Mouse (Mus musculus) neural tube, embryonic 14.5 days (tissue): Measurements from ENCODE around the gene Pigh. TPM values are rescaled to one million over a fixed set of nuclear protein-coding genes. Genes with fewer than 3 reads are reported as not detected.

Source experiments
- ATAC-seq: fragments of 200-750 bp; cut with Nextera tagmentation; 2 replicates; pipeline ENCODE4 v1.8.0; 2017; ENCODE audit warnings: low read depth, mild to moderate bottlenecking, moderate TSS enrichment, moderate library complexity
- H3K27ac ChIP-seq: fragments of 300-500 bp; sonication (generic); 2 replicates; pipeline ENCODE4 v1.5.1; 2014; ENCODE audit warnings: low read depth, mild to moderate bottlenecking, control low read depth, low read length, moderate library complexity, mixed read lengths
- H3K27me3 ChIP-seq: fragments of 300-500 bp; sonication (generic); 2 replicates; pipeline ENCODE4 v1.6.1; 2014; ENCODE audit warnings: low read length; ENCODE audit not compliant: control insufficient read depth, insufficient read depth
- H3K36me3 ChIP-seq: fragments of 300-500 bp; sonication (generic); 2 replicates; pipeline ENCODE4 v1.6.1; 2014; ENCODE audit warnings: low read length, mixed read lengths; ENCODE audit not compliant: control insufficient read depth, insufficient read depth
- H3K4me1 ChIP-seq: fragments of 300-500 bp; sonication (generic); 2 replicates; pipeline ENCODE4 v1.6.1; 2014; ENCODE audit warnings: low read length; ENCODE audit not compliant: control insufficient read depth, insufficient read depth
- H3K4me2 ChIP-seq: fragments of 300-500 bp; sonication (generic); 2 replicates; pipeline ENCODE4 v1.6.1; 2014; ENCODE audit warnings: mild to moderate bottlenecking, low read depth, low read length, control low read depth
- H3K4me3 ChIP-seq: fragments of 300-500 bp; sonication (generic); 2 replicates; pipeline ENCODE4 v1.5.1; 2014; ENCODE audit warnings: low read depth, low read length, control low read depth, mixed read lengths
- H3K9ac ChIP-seq: fragments of 300-500 bp; sonication (generic); replicated peaks from 2 replicates; pipeline ENCODE4 v1.6.1; 2014; ENCODE audit warnings: low read depth, mild to moderate bottlenecking, control low read depth, low read length, mixed read lengths
- H3K9me3 ChIP-seq: fragments of 300-500 bp; sonication (generic); 2 replicates; pipeline ENCODE4 v1.6.1; 2016; ENCODE audit warnings: low read length; ENCODE audit not compliant: control insufficient read depth
- WGBS: fragments of 180-500 bp; shearing (Covaris S2); extraction: QIAGEN DNeasy Blood & Tissue Kit; methylation state at CpG from one replicate; pipeline ENCODE4 v1.1.7; 2014; 5-methylcytosine and 5-hydroxymethylcytosine counted together
- polyA plus RNA-seq: library from polyadenylated mRNA; unstranded; fragments of >200 nt; fragmentation: Nextera tagmentation; extraction: Ambion mirVana; gene quantifications from 2 replicates; pipeline ENCODE4 v1.2.1, GENCODE M21; 2014

Gene Pigh
- polyA plus RNA-seq, 1 experiment from 2014 or later, result 19.6 TPM

DNA sequence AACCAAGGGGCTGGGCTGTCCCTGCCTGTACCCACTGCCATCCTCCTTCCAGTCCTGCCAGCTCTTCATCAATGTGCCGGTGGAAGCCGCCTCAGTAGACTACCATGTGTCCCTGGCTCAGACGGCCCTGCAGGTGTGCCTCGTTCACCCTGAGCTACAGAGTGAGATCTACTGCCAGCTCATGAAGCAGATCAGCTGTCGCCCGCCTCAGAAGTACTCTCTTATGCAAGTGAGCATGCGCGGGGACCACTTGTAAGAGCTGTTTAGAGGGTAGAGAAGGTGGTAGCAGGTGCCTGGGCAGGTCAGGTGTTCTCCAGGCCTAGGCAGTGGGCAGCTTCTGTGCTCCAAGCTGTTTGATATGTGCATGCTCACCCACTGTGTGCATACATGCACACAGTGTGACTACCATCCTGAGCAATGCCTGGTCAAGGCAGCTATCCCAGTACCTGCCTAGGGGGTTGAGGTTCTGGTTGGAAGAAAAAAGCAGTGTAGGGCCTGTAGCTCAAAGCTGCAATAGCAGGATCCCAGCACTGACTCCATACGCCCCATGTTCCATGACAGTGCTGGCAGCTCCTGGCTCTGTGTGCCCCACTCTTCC lies 18.6 kb downstream of the Pigh start:
- no peak overlapping the region for H3K4me3 ChIP-seq
- 90% methylated on average over 9 of the region's 9 CpGs for WGBS
- H3K4me1 ChIP-seq, result no peaks in the 10 kb centered on the region
- H3K9me3 ChIP-seq, result no peaks in the 10 kb centered on the region
- H3K27me3 ChIP-seq, result no peaks in the 10 kb centered on the region
- H3K36me3 ChIP-seq, result peaks cover 15% of the 10 kb centered on the region
- H3K27ac ChIP-seq, result no peak overlapping the region
- H3K9ac ChIP-seq, result no peak overlapping the region
- H3K4me2 ChIP-seq, result no peak overlapping the region
- no peak for ATAC-seq

GRCm38 (mm10) chr12:79069916-79070315 lies 19.5 kb downstream of the Pigh start:
- Histone ChIP-seq H3K36me3 (peaks cover 9% of the 10 kb centered on the region), H3K27ac (no peak overlapping the region), H3K9me3 (no peaks in the 10 kb centered on the region), H3K4me3 (no peak overlapping the region), H3K4me2 (no peak overlapping the region), H3K27me3 (no peaks in the 10 kb centered on the region), H3K9ac (no peak overlapping the region), H3K4me1 (no peaks in the 10 kb centered on the region)
- 83% methylated on average over 6 of the region's 6 CpGs for WGBS
- no peak for ATAC-seq

- ATAC-seq, result no peak
- 90% methylated on average over 6 of the region's 6 CpGs for WGBS
- Histone ChIP-seq H3K9ac (no peak overlapping the region), H3K4me1 (no peaks in the 10 kb centered on the region), H3K27me3 (no peaks in the 10 kb centered on the region), H3K4me2 (no peak overlapping the region), H3K9me3 (no peaks in the 10 kb centered on the region), H3K4me3 (no peak overlapping the region), H3K27ac (no peak overlapping the region), H3K36me3 (peaks cover 9% of the 10 kb centered on the region)
Observed at GRCm38 (mm10) chr12:79069187-79069608, 20.3 kb downstream of the Pigh start.

- Histone ChIP-seq H3K9me3 (no peaks in the 10 kb centered on the region), H3K9ac (no peak overlapping the region), H3K4me1 (no peaks in the 10 kb centered on the region), H3K36me3 (peaks cover 9% of the 10 kb centered on the region), H3K27ac (no peak overlapping the region), H3K4me2 (no peak overlapping the region), H3K4me3 (no peak overlapping the region), H3K27me3 (no peaks in the 10 kb centered on the region)
- 91% methylated on average over 11 of the region's 11 CpGs for WGBS
- ATAC-seq, result no peak
Observed at GRCm38 (mm10) chr12:79068306-79068705, 21.1 kb downstream of the Pigh start.

- no peaks in the 10 kb centered on the region for H3K4me1 ChIP-seq
- H3K4me3 ChIP-seq, result no peak overlapping the region
- no peak overlapping the region for H3K4me2 ChIP-seq
- 87% methylated on average over 5 of the region's 5 CpGs for WGBS
- H3K27me3 ChIP-seq, result no peaks in the 10 kb centered on the region
- H3K9ac ChIP-seq, result no peak overlapping the region
- peaks cover 9% of the 10 kb centered on the region for H3K36me3 ChIP-seq
- ATAC-seq, result no peak
- H3K9me3 ChIP-seq, result no peaks in the 10 kb centered on the region
- no peak overlapping the region for H3K27ac ChIP-seq
Observed at GRCm38 (mm10) chr12:79067526-79067925, 21.9 kb downstream of the Pigh start.

DNA sequence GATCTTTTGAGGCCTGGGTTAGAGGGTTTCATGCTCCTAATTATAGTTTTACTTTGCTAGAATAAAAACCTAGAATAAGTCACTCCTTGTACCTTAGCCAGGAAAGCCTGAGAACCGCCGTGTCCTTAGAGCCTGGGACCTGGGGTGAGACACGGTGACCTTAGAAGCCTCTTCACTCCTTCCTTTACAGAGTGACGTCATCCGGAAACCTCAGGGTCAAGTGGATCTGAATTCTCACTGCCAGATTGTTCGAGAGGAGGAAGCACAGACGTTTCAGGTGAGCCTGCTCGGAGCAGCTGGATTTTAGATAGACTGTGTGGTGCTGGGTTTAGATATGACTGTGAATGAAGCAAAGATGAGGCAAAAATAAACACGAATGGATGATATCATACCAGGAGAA lies 23.0 kb downstream of the Pigh start:
- 91% methylated on average over 9 of the region's 9 CpGs for WGBS
- Histone ChIP-seq H3K36me3 (peaks cover 9% of the 10 kb centered on the region), H3K4me3 (no peak overlapping the region), H3K27ac (no peak overlapping the region), H3K9me3 (no peaks in the 10 kb centered on the region), H3K9ac (no peak overlapping the region), H3K27me3 (no peaks in the 10 kb centered on the region), H3K4me2 (no peak overlapping the region), H3K4me1 (no peaks in the 10 kb centered on the region)
- no peak for ATAC-seq

- no peak for ATAC-seq
- Histone ChIP-seq H3K9ac (no peak overlapping the region), H3K36me3 (peaks cover 9% of the 10 kb centered on the region), H3K9me3 (no peaks in the 10 kb centered on the region), H3K4me3 (no peak overlapping the region), H3K4me2 (no peak overlapping the region), H3K27ac (no peak overlapping the region), H3K4me1 (no peaks in the 10 kb centered on the region), H3K27me3 (no peaks in the 10 kb centered on the region)
- whole genome bisulfite sequencing, result 91% methylated on average over 13 of the region's 13 CpGs
Observed at GRCm38 (mm10) chr12:79064451-79064850, 25.0 kb downstream of the Pigh start.

GRCm38 (mm10) chr12:79060766-79061652 lies 28.4 kb downstream of the Pigh start:
- Histone ChIP-seq H3K9ac (no peak overlapping the region), H3K4me2 (no peak overlapping the region), H3K9me3 (no peaks in the 10 kb centered on the region), H3K27ac (no peak overlapping the region), H3K4me1 (no peaks in the 10 kb centered on the region), H3K36me3 (no peaks in the 10 kb centered on the region; the same call in 1 of the 2 replicates), H3K4me3 (no peak overlapping the region), H3K27me3 (no peaks in the 10 kb centered on the region)
- WGBS, result 89% methylated on average over 7 of the region's 7 CpGs
- no peak for ATAC-seq

- Histone ChIP-seq H3K27me3 (no peaks in the 10 kb centered on the region), H3K9ac (no peak overlapping the region), H3K4me2 (no peak overlapping the region), H3K4me1 (no peaks in the 10 kb centered on the region), H3K9me3 (no peaks in the 10 kb centered on the region), H3K4me3 (no peak overlapping the region), H3K36me3 (no peaks in the 10 kb centered on the region; the same call in 1 of the 2 replicates), H3K27ac (no peak overlapping the region)
- 95% methylated on average over 9 of the region's 9 CpGs for WGBS
- ATAC-seq, result no peak
Observed at GRCm38 (mm10) chr12:79060134-79060533, 29.3 kb downstream of the Pigh start.
